Mouse (Mus musculus) stomach, embryonic 15.5 days (tissue): ENCODE measurements at regions not wholly inside any gene's neighbourhood (a gene's known extent, or its start where the extent isn't known, plus 50 kb on each side); places are given as distances from the start of the nearest gene placed in this dataset.
A peak's percentile ranks its signal among the peaks of the same experiment; 100 is the strongest.

Source experiments
- ATAC-seq: fragments of 200-750 bp; cut with Nextera tagmentation; 2 replicates; pipeline ENCODE4 v1.8.0; 2017; ENCODE audit warnings: low read depth, moderate number of reproducible peaks, moderate TSS enrichment; ENCODE audit not compliant: insufficient read depth, low FRiP score
- H3K27ac ChIP-seq: fragments of 300-500 bp; sonication (generic); 2 replicates; pipeline ENCODE4 v1.5.1; 2015; ENCODE audit warnings: mild to moderate bottlenecking, inconsistent platforms
- H3K27me3 ChIP-seq: fragments of 300-500 bp; sonication (generic); replicated peaks from 2 replicates; pipeline ENCODE4 v1.6.1; 2015; ENCODE audit warnings: inconsistent platforms
- H3K36me3 ChIP-seq: fragments of 300-500 bp; sonication (generic); 2 replicates; pipeline ENCODE4 v1.6.1; 2015; ENCODE audit warnings: inconsistent platforms
- H3K4me1 ChIP-seq: fragments of 300-500 bp; sonication (generic); 2 replicates; pipeline ENCODE4 v1.6.1; 2015; ENCODE audit warnings: inconsistent platforms
- H3K4me2 ChIP-seq: fragments of 300-500 bp; sonication (generic); 2 replicates; pipeline ENCODE4 v1.6.1; 2015; ENCODE audit warnings: mild to moderate bottlenecking, inconsistent platforms
- H3K4me3 ChIP-seq: fragments of 300-500 bp; sonication (generic); replicated peaks from 2 replicates; pipeline ENCODE4 v1.5.1; 2015; ENCODE audit warnings: inconsistent platforms
- H3K9ac ChIP-seq: fragments of 300-500 bp; sonication (generic); 2 replicates; pipeline ENCODE4 v1.6.1; 2015; ENCODE audit warnings: inconsistent platforms
- H3K9me3 ChIP-seq: fragments of 300-500 bp; sonication (generic); 2 replicates; pipeline ENCODE4 v1.6.1; 2016; ENCODE audit warnings: inconsistent platforms
- WGBS: fragments of 180-500 bp; shearing (Covaris S2); methylation state at CpG from one replicate; pipeline ENCODE4 v1.1.7; 2015; 5-methylcytosine and 5-hydroxymethylcytosine counted together

- peak overlapping the region; percentile 16; the same call in 1 of the 2 replicates for H3K4me2 ChIP-seq
- H3K27me3 ChIP-seq: no peaks in the 10 kb centered on the region
- no peak overlapping the region for H3K27ac ChIP-seq
- WGBS: 45% methylated on average over 8 of the region's 8 CpGs
- no peaks in the 10 kb centered on the region for H3K4me1 ChIP-seq
- H3K9ac ChIP-seq: no peak overlapping the region
- H3K4me3 ChIP-seq: no peak overlapping the region
- no peaks in the 10 kb centered on the region for H3K9me3 ChIP-seq
- H3K36me3 ChIP-seq: no peaks in the 10 kb centered on the region
- no peak for ATAC-seq
These were observed 117.3 kb downstream of the Anapc10 start for GRCm38 (mm10) chr8:79828763-79829542.

- WGBS: 54% methylated on average over 11 of the region's 11 CpGs
- no peak for ATAC-seq
- Histone ChIP-seq H3K36me3 (no peaks in the 10 kb centered on the region), H3K4me2 (peak overlapping the region; percentile 16; the same call in 1 of the 2 replicates), H3K9me3 (no peaks in the 10 kb centered on the region), H3K4me3 (no peak overlapping the region), H3K4me1 (no peaks in the 10 kb centered on the region), H3K27me3 (no peaks in the 10 kb centered on the region), H3K9ac (no peak overlapping the region), H3K27ac (no peak overlapping the region)
These were observed 117.9 kb downstream of the Anapc10 start for GRCm38 (mm10) chr8:79829543-79829890.

- no peak overlapping the region for H3K27ac ChIP-seq
- whole genome bisulfite sequencing: 36% methylated on average over 19 of the region's 19 CpGs
- 0 out of 2 replicates have a peak overlapping the region, but pooled peaks have one; percentile 14 for H3K4me3 ChIP-seq
- no peaks in the 10 kb centered on the region for H3K36me3 ChIP-seq
- H3K4me1 ChIP-seq: no peaks in the 10 kb centered on the region
- no peaks in the 10 kb centered on the region for H3K9me3 ChIP-seq
- H3K9ac ChIP-seq: no peak overlapping the region
- no peak for ATAC-seq
- no peaks in the 10 kb centered on the region for H3K27me3 ChIP-seq
- H3K4me2 ChIP-seq: peak overlapping the region; percentile 38
These were observed 118.5 kb downstream of the Anapc10 start for GRCm38 (mm10) chr8:79829941-79830633.

GRCm38 (mm10) chr8:79838961-79839360 lies 127.3 kb downstream of the Anapc10 start:
- H3K27ac ChIP-seq: no peak overlapping the region
- H3K9me3 ChIP-seq: no peaks in the 10 kb centered on the region
- no peaks in the 10 kb centered on the region for H3K4me1 ChIP-seq
- H3K4me2 ChIP-seq: no peak overlapping the region
- no peak overlapping the region for H3K4me3 ChIP-seq
- ATAC-seq: no peak
- no peaks in the 10 kb centered on the region for H3K27me3 ChIP-seq
- no peaks in the 10 kb centered on the region for H3K36me3 ChIP-seq
- H3K9ac ChIP-seq: no peak overlapping the region
- 93% methylated on average over 1 of the region's 1 CpGs for WGBS

GRCm38 (mm10) chr8:79849982-79850514 lies 138.4 kb downstream of the Anapc10 start:
- H3K9me3 ChIP-seq: no peaks in the 10 kb centered on the region

GRCm38 (mm10) chr8:79850519-79850918 lies 138.9 kb downstream of the Anapc10 start:
- 61% methylated on average over 6 of the region's 6 CpGs for WGBS
- no peak for ATAC-seq
- H3K4me2 ChIP-seq: no peak overlapping the region
- no peaks in the 10 kb centered on the region for H3K36me3 ChIP-seq
- H3K9me3 ChIP-seq: no peaks in the 10 kb centered on the region
- H3K4me3 ChIP-seq: no peak overlapping the region
- H3K9ac ChIP-seq: no peak overlapping the region
- H3K4me1 ChIP-seq: no peaks in the 10 kb centered on the region
- no peak overlapping the region for H3K27ac ChIP-seq
- no peaks in the 10 kb centered on the region for H3K27me3 ChIP-seq

More at GRCm38 (mm10) chr8:79849982-79850514, 138.4 kb downstream of the Anapc10 start:
- no peaks in the 10 kb centered on the region for H3K36me3 ChIP-seq
- 69% methylated on average over 7 of the region's 7 CpGs for WGBS
- H3K4me2 ChIP-seq: no peak overlapping the region
- no peak for ATAC-seq
- H3K27ac ChIP-seq: no peak overlapping the region
- no peak overlapping the region for H3K9ac ChIP-seq
- no peak overlapping the region for H3K4me3 ChIP-seq
- no peaks in the 10 kb centered on the region for H3K27me3 ChIP-seq
- H3K4me1 ChIP-seq: no peaks in the 10 kb centered on the region

GRCm38 (mm10) chr8:79872416-79873077 lies 160.9 kb downstream of the Anapc10 start:
- no peaks in the 10 kb centered on the region for H3K36me3 ChIP-seq
- WGBS: 61% methylated on average over 7 of the region's 7 CpGs
- no peaks in the 10 kb centered on the region for H3K27me3 ChIP-seq
- no peaks in the 10 kb centered on the region for H3K9me3 ChIP-seq
- no peak for ATAC-seq
- no peak overlapping the region for H3K9ac ChIP-seq
- H3K27ac ChIP-seq: no peak overlapping the region
- no peaks in the 10 kb centered on the region for H3K4me1 ChIP-seq
- H3K4me2 ChIP-seq: no peak overlapping the region
- no peak overlapping the region for H3K4me3 ChIP-seq

- Histone ChIP-seq H3K9me3 (no peaks in the 10 kb centered on the region), H3K27ac (no peak overlapping the region), H3K36me3 (no peaks in the 10 kb centered on the region), H3K4me3 (no peak overlapping the region), H3K9ac (no peak overlapping the region), H3K4me2 (no peak overlapping the region), H3K4me1 (no peaks in the 10 kb centered on the region), H3K27me3 (no peaks in the 10 kb centered on the region)
- WGBS: 57% methylated on average over 6 of the region's 6 CpGs
- no peak for ATAC-seq
These were observed 149.8 kb downstream of the Hhip start for GRCm38 (mm10) chr8:79907971-79908370.
